Comparison of ENCODE assay signal across 21 mouse cellular contexts in the genomic region with DNA sequence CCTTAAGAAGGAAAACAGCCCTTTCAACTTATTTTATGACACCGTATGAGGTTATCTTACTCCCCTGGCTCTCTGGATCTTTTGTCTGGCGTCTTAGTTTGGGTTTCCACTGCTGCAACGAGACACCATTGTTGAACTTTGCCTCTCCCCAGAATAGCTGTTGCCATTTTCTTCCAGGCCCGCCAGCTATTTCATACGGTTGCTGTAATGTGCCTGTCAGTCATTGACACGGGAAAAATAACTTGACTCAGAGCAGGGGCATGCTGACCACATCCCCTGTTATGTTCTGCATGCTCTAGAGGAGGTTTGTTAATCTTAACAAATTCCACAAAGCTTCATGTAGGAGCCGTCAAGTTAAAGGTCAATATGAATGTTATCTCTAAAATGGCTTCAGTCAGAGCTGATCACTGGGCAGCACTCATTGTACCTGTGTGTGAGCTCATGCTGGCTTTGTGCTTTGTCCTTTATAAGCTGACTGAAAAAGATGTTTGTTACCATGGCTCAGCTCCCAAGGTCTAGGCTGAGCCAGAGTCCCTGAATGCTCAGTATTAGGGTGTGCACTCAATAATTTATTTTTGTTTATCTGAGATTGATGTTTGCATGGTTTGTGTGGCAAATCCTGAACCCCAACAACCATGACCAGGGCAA. TPM values are rescaled to one million over a fixed set of nuclear protein-coding genes. Genes with fewer than 3 reads are reported as not detected.
DNase-seq lines count a peak whose midpoint lies in the region; ATAC-seq lines count a peak whose summit lies in the region.
"Had no signal": no experiment of that assay in that cellular context is flagged by ENCODE, and none has a peak within 500 bp of the region (broad histone marks: within the 10 kb centered on the region; RNA-seq: fewer than 3 reads in every experiment).

No protein-coding gene starts in this region.

- 18% methylated on average over 7 of the region's 7 CpGs for WGBS in heart, embryonic 15.5 days
- 46% methylated on average over 7 of the region's 7 CpGs for WGBS in embryonic facial prominence, embryonic 15.5 days

- intact Hi-C loops in heart, postnatal 14 days (cut with DNase I) = no loop called here

- H3K4me2 ChIP-seq in heart, embryonic 15.5 days = no peak overlapping the region
- no peak overlapping the region for H3K4me2 ChIP-seq in embryonic facial prominence, embryonic 15.5 days (replicated peaks)
- H3K4me2 ChIP-seq: liver, embryonic 12.5 days; lung, embryonic 14.5 days; midbrain, embryonic 15.5 days; neural tube, embryonic 13.5 days had no signal

- no peak overlapping the region for H3K9ac ChIP-seq in heart, embryonic 15.5 days
- no peak overlapping the region for H3K9ac ChIP-seq in embryonic facial prominence, embryonic 15.5 days
- H3K9ac ChIP-seq: liver, embryonic 12.5 days; lung, embryonic 14.5 days; midbrain, embryonic 15.5 days; neural tube, embryonic 13.5 days had no signal

- no peak for ATAC-seq in heart, embryonic 15.5 days (replicated peaks; ENCODE audit: insufficient number of reproducible peaks, insufficient read depth, low FRiP score, low read depth)
- ATAC-seq in embryonic facial prominence, embryonic 15.5 days (ENCODE audit: insufficient number of reproducible peaks, low FRiP score, low TSS enrichment, low read depth) = no peak
- ATAC-seq: hindbrain, postnatal 0 days; liver, embryonic 12.5 days; midbrain, embryonic 15.5 days had no signal

- no peaks in the 10 kb centered on the region for H3K27me3 ChIP-seq in heart, embryonic 15.5 days
- H3K27me3 ChIP-seq in embryonic facial prominence, embryonic 15.5 days = no peaks in the 10 kb centered on the region
- H3K27me3 ChIP-seq: liver, embryonic 12.5 days; midbrain, embryonic 15.5 days; neural tube, embryonic 13.5 days had no signal

- 0 out of 2 replicates have a peak, but pooled peaks cover 5% of the 10 kb centered on the region for H3K9me3 ChIP-seq in heart, embryonic 15.5 days (replicated peaks)
- H3K9me3 ChIP-seq in embryonic facial prominence, embryonic 15.5 days (replicated peaks) = no peaks in the 10 kb centered on the region
- H3K9me3 ChIP-seq: liver, embryonic 12.5 days; midbrain, embryonic 15.5 days; neural tube, embryonic 13.5 days had no signal

- no peak overlapping the region for H3K4me3 ChIP-seq in heart, embryonic 15.5 days
- H3K4me3 ChIP-seq in embryonic facial prominence, embryonic 15.5 days (replicated peaks) = no peak overlapping the region
- H3K4me3 ChIP-seq: left cerebral cortex, adult 2 months; liver, embryonic 12.5 days; midbrain, embryonic 15.5 days; myocyte; neural tube, embryonic 13.5 days had no signal

- no peaks in the 10 kb centered on the region for H3K36me3 ChIP-seq in heart, embryonic 15.5 days
- H3K36me3 ChIP-seq in embryonic facial prominence, embryonic 15.5 days = no peaks in the 10 kb centered on the region
- H3K36me3 ChIP-seq: liver, embryonic 12.5 days; midbrain, embryonic 15.5 days; neural tube, embryonic 13.5 days had no signal

- peak; percentile 2 for DNase-seq in embryo, embryonic 11 days
- DNase-seq in embryo, embryonic 10.5 days (ENCODE audit: low spot score) = no peak
- no peak for DNase-seq in heart, postnatal 14 days
- peak; percentile 82 for DNase-seq in 3T3-L1 (ENCODE audit: low read depth, low spot score)
- no peak for DNase-seq in right cerebral cortex, postnatal 25 days
- no peak for DNase-seq in layer of hippocampus, postnatal 36 days
- DNase-seq: cerebellum, adult 11-12 months; gastrocnemius, postnatal 36 days; kidney, adult 18-20 months; layer of hippocampus, adult 9-11 months; retina, postnatal 1 day; thymus, postnatal 14 days had no signal

- 0 out of 2 replicates have a peak overlapping the region, but pooled peaks have one; percentile 4 for H3K27ac ChIP-seq in heart, embryonic 15.5 days
- H3K27ac ChIP-seq in embryonic facial prominence, embryonic 15.5 days (replicated peaks) = 0 out of 2 replicates have a peak overlapping the region, but pooled peaks have one; percentile 7
- H3K27ac ChIP-seq: hindbrain, postnatal 0 days; left cerebral cortex, adult 2 months; liver, embryonic 12.5 days; midbrain, embryonic 15.5 days; neural tube, embryonic 13.5 days had no signal

- no peaks in the 10 kb centered on the region for H3K4me1 ChIP-seq in heart, embryonic 15.5 days (replicated peaks)
- H3K4me1 ChIP-seq in embryonic facial prominence, embryonic 15.5 days = no peaks in the 10 kb centered on the region
- H3K4me1 ChIP-seq: liver, embryonic 12.5 days; midbrain, embryonic 15.5 days; neural tube, embryonic 13.5 days had no signal

RNA-seq across cellular contexts. Expression of a gene that starts 44.4 kb away (rescaled TPM):
- 148 and 163 TPM in 2 replicates for polyA plus RNA-seq in heart, embryonic 15.5 days (2015; fragmentation: Nextera tagmentation; extraction: Ambion mirVana)
- 10 to 100 TPM; 68.1 to 73.2 TPM for total RNA-seq in heart, postnatal 14 days (2021)
- polyA plus RNA-seq in embryonic facial prominence, embryonic 15.5 days (2015; fragmentation: Nextera tagmentation; extraction: Ambion mirVana) = 142 and 143 TPM in 2 replicates
- total RNA-seq in layer of hippocampus, postnatal 36 days (2021) = 10 to 100 TPM; 72.5 to 82.4 TPM

Comparison
In these comparisons a context has a peak if more than half of its experiments do, and no peak if none do; other contexts are left out.
1. DNase-seq: peak in embryo, embryonic 11 days (single experiment) and 3T3-L1 (single experiment); none in embryo, embryonic 10.5 days (single experiment), heart, postnatal 14 days (0 of 2), right cerebral cortex, postnatal 25 days (single experiment) and layer of hippocampus, postnatal 36 days (0 of 2).